Mouse (Mus musculus) bone marrow, adult 2 months (tissue): ENCODE measurements around the gene Fyb2.

ENCODE experiments used
- CTCF ChIP-seq: fragments of 200-500 bp; IDR thresholded peaks from 2 replicates; pipeline ENCODE4 v1.5.1; 2011; ENCODE audit warnings: low read length, control low read depth; ENCODE audit not compliant: control insufficient read depth, insufficient read depth
- POLR2A ChIP-seq: fragments of 200-500 bp; IDR thresholded peaks from 2 replicates; pipeline ENCODE4 v1.6.1; 2011; ENCODE audit warnings: low read depth, mild to moderate bottlenecking, control low read depth, low read length, borderline replicate concordance; ENCODE audit not compliant: control insufficient read depth

DNA sequence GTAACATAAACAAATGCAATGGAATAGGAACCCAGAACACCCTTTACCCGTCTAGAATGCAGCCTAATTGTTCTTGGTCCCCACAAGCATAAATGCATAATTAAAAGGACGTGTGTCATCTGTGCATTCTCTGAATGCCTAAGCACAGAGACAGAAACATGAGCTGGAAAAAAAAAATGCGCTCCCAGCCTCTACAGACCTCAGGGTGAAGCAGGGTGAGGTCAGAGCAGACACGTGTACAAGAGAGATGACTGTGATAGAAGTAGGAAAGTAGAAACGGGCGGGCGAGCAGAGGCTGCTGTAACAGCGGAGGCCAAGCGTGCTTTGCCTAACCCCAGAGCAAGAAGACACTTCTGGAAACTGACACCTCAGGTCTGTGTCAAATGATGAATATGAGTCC lies 22.8 kb downstream of the Fyb2 start:
- TF ChIP-seq CTCF, result no peak
- TF ChIP-seq POLR2A, result no peak
